Mouse (Mus musculus) midbrain, embryonic 16.5 days (tissue): ENCODE measurements at regions not wholly inside any gene's neighbourhood (a gene's known extent, or its start where the extent isn't known, plus 50 kb on each side); places are given as distances from the start of the nearest gene placed in this dataset.

Source experiments
- ATAC-seq: fragments of 200-750 bp; cut with Nextera tagmentation; 2 replicates; pipeline ENCODE4 v1.8.0; 2017; ENCODE audit warnings: moderate TSS enrichment
- H3K27ac ChIP-seq: fragments of 300-500 bp; sonication (generic); 2 replicates; pipeline ENCODE4 v1.5.1; 2014; ENCODE audit warnings: mild to moderate bottlenecking, low read length, mixed read lengths
- H3K27me3 ChIP-seq: fragments of 300-500 bp; sonication (generic); 2 replicates; pipeline ENCODE4 v1.6.1; 2014; ENCODE audit warnings: low read depth, low read length, mixed read lengths; ENCODE audit not compliant: control insufficient read depth, insufficient read depth
- H3K36me3 ChIP-seq: fragments of 300-500 bp; sonication (generic); 2 replicates; pipeline ENCODE4 v1.6.1; 2014; ENCODE audit warnings: mild to moderate bottlenecking, low read length, moderate library complexity, mixed read lengths; ENCODE audit not compliant: control insufficient read depth, insufficient read depth
- H3K4me1 ChIP-seq: fragments of 300-500 bp; sonication (generic); 2 replicates; pipeline ENCODE4 v1.6.1; 2014; ENCODE audit warnings: mild to moderate bottlenecking, low read length, mixed read lengths; ENCODE audit not compliant: control insufficient read depth, insufficient read depth
- H3K4me2 ChIP-seq: fragments of 300-500 bp; sonication (generic); 2 replicates; pipeline ENCODE4 v1.6.1; 2014; ENCODE audit warnings: mild to moderate bottlenecking, low read length, mixed read lengths
- H3K4me3 ChIP-seq: fragments of 300-500 bp; sonication (generic); 2 replicates; pipeline ENCODE4 v1.5.1; 2014; ENCODE audit warnings: low read depth, mild to moderate bottlenecking, low read length, moderate library complexity, mixed read lengths
- H3K9ac ChIP-seq: fragments of 300-500 bp; sonication (generic); 2 replicates; pipeline ENCODE4 v1.6.1; 2014; ENCODE audit warnings: low read depth, low read length, mixed read lengths
- H3K9me3 ChIP-seq: fragments of 300-500 bp; sonication (generic); replicated peaks from 2 replicates; pipeline ENCODE4 v1.6.1; 2014; ENCODE audit warnings: mild to moderate bottlenecking, low read length, mixed read lengths; ENCODE audit not compliant: control insufficient read depth, poor library complexity, severe bottlenecking
- WGBS: fragments of 180-500 bp; shearing (Covaris S2); extraction: QIAGEN DNeasy Blood & Tissue Kit; methylation state at CpG from one replicate; pipeline ENCODE4 v1.1.7; 2014; 5-methylcytosine and 5-hydroxymethylcytosine counted together

DNA sequence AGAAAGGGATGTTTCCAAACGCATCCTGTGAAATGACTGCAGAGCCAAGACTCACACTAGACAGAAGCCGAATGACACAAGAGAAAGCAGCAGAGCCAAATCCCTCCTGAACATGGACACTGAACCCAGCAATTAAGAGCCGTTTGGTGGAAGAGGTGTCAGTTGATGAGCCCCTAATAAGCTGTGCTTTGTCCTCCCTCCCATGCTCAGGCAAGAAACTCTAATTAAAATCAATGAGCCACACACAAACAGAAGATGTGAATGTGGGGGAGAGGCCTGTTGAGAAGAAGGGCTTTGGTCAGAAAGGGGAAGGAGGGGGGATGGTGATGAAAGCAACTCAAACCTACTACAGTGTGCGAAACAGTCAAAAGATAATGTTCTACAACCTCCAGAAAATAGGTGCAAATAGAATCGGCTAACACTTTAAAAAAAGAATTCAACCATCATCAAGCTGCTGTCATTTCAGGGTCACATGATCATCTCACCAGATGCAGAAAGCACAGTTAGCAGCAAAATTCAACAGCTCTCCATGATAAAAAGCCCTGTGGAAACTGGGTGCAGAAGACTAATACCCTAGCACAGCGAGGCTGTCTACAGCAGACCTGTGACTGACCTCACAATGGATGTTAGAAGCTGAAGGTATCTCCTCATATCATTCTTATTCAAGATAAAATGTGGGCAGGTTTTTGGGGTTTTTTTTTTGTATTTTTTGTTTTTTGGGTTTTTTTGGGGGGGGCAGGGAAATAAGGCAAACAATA is 153.2 kb upstream of the Gm15217 start:
- ATAC-seq: no peak
- no peaks in the 10 kb centered on the region for H3K36me3 ChIP-seq

DNA sequence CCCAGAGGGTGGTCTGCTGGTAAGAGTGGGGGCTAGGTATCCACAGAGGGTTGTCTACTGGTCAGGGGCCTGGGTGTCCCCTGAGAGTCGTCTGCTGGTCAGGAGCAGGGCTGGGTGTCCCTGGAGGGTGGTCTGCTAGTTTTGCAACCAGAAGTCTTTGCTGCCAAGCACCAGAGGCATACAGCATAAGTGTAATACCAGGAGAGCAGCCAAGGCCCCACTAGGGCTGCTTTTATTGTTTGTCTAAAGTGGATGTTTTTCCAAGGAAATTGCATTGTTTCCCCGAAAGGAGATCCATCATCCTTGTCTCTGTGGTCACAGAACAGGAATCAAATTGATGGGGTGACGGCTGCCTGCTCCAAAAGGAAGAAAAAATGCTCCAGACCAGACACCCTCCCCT is 145.2 kb upstream of the Gm15217 start:
- H3K27me3 ChIP-seq: no peaks in the 10 kb centered on the region
- H3K4me1 ChIP-seq: no peaks in the 10 kb centered on the region
- no peaks in the 10 kb centered on the region for H3K36me3 ChIP-seq
- H3K9ac ChIP-seq: no peak overlapping the region
- 64% methylated on average over 3 of the region's 3 CpGs for WGBS
- H3K27ac ChIP-seq: no peak overlapping the region
- H3K9me3 ChIP-seq: no peaks in the 10 kb centered on the region
- H3K4me3 ChIP-seq: no peak overlapping the region
- H3K4me2 ChIP-seq: no peak overlapping the region
- no peak for ATAC-seq

More for the DNA sequence above, 153.2 kb upstream of the Gm15217 start:
- 51% methylated on average over 6 of the region's 6 CpGs for WGBS
- H3K4me3 ChIP-seq: no peak overlapping the region
- H3K4me2 ChIP-seq: no peak overlapping the region
- no peaks in the 10 kb centered on the region for H3K9me3 ChIP-seq
- H3K4me1 ChIP-seq: no peaks in the 10 kb centered on the region
- no peak overlapping the region for H3K9ac ChIP-seq
- H3K27ac ChIP-seq: no peak overlapping the region
- no peaks in the 10 kb centered on the region for H3K27me3 ChIP-seq

- H3K27me3 ChIP-seq: no peaks in the 10 kb centered on the region
- 94% methylated on average over 8 of the region's 8 CpGs for WGBS
- no peaks in the 10 kb centered on the region for H3K4me1 ChIP-seq
- no peak overlapping the region for H3K4me2 ChIP-seq
- H3K27ac ChIP-seq: no peak overlapping the region
- no peaks in the 10 kb centered on the region for H3K9me3 ChIP-seq
- H3K4me3 ChIP-seq: no peak overlapping the region
- H3K36me3 ChIP-seq: no peaks in the 10 kb centered on the region
- H3K9ac ChIP-seq: no peak overlapping the region
- ATAC-seq: no peak
These were observed 144.4 kb upstream of the Gm15217 start for GRCm38 (mm10) chr14:46234835-46235234.

- Histone ChIP-seq H3K27ac (no peak overlapping the region), H3K9ac (no peak overlapping the region), H3K4me3 (no peak overlapping the region), H3K27me3 (no peaks in the 10 kb centered on the region), H3K36me3 (no peaks in the 10 kb centered on the region), H3K4me1 (no peaks in the 10 kb centered on the region), H3K4me2 (no peak overlapping the region), H3K9me3 (no peaks in the 10 kb centered on the region)
- ATAC-seq: no peak
- 84% methylated on average over 15 of the region's 15 CpGs for WGBS
These were observed 139.0 kb upstream of the Gm15217 start for GRCm38 (mm10) chr14:46240046-46240800.

GRCm38 (mm10) chr14:46240896-46241295 is 138.3 kb upstream of the Gm15217 start:
- no peaks in the 10 kb centered on the region for H3K36me3 ChIP-seq
- ATAC-seq: no peak
- H3K9me3 ChIP-seq: no peaks in the 10 kb centered on the region
- no peaks in the 10 kb centered on the region for H3K4me1 ChIP-seq
- no peak overlapping the region for H3K4me3 ChIP-seq
- H3K9ac ChIP-seq: no peak overlapping the region
- H3K27ac ChIP-seq: no peak overlapping the region
- WGBS: 91% methylated on average over 2 of the region's 2 CpGs
- H3K4me2 ChIP-seq: no peak overlapping the region
- no peaks in the 10 kb centered on the region for H3K27me3 ChIP-seq

DNA sequence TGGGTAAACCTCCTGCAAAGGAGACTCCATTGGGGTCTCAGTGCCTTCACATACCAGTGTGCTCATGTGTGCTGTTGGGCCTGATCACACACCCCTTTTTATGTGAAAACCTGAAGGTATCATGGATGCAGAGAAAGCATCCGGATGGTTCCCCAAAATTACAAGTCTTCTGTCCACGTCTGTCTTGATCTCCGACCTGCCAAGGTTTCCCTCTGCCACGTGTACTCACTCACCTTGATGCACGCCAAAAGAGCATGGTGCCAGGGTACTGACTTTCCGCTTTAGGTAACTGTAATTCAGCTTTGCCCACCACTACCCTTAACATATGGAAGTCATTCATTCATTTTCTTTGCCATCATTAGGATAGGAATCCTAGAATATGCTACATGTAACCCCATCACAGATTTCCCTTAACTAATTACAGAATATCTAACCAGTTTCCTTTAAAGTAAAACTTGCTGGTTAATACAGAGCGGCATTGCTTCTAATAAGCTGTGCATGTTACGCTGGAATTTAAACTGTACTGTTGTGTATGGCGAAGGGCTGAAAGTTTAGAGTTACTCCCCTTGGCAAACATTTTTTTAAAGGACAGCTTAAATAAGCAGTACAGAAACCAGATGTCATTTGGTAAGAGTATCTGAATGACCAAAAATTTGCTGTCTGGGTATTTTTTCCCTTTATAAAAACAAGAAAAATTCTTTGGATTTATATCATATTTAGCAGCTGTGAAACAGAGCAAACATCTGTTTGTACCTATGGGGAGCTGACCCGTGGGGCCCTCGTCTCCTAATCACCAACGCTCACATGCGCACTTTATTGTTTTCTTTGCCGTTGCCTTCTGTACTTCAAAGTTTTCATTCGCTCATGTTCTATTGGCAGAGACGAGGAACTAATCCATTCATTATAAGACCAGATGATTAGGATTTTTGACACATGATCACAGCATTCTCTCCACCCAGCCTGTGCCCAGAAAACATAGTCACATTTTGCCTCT is 131.4 kb upstream of the Gm15217 start:
- no peak overlapping the region for H3K9ac ChIP-seq
- no peaks in the 10 kb centered on the region for H3K36me3 ChIP-seq
- no peak overlapping the region for H3K27ac ChIP-seq
- 72% methylated on average over 16 of the region's 16 CpGs for WGBS
- no peaks in the 10 kb centered on the region for H3K4me1 ChIP-seq
- ATAC-seq: no peak
- no peaks in the 10 kb centered on the region for H3K27me3 ChIP-seq
- H3K4me3 ChIP-seq: no peak overlapping the region
- no peak overlapping the region for H3K4me2 ChIP-seq
- H3K9me3 ChIP-seq: no peaks in the 10 kb centered on the region

GRCm38 (mm10) chr14:46249141-46249540 is 130.1 kb upstream of the Gm15217 start:
- Histone ChIP-seq H3K27me3 (no peaks in the 10 kb centered on the region), H3K4me1 (no peaks in the 10 kb centered on the region), H3K4me2 (no peak overlapping the region), H3K36me3 (no peaks in the 10 kb centered on the region), H3K4me3 (no peak overlapping the region), H3K9me3 (no peaks in the 10 kb centered on the region), H3K9ac (no peak overlapping the region), H3K27ac (no peak overlapping the region)
- 79% methylated on average over 3 of the region's 3 CpGs for WGBS
- ATAC-seq: no peak

- H3K9ac ChIP-seq: no peak overlapping the region
- no peaks in the 10 kb centered on the region for H3K27me3 ChIP-seq
- no peaks in the 10 kb centered on the region for H3K4me1 ChIP-seq
- no peak overlapping the region for H3K4me2 ChIP-seq
- H3K9me3 ChIP-seq: no peaks in the 10 kb centered on the region
- no peak overlapping the region for H3K27ac ChIP-seq
- ATAC-seq: no peak
- 85% methylated on average over 3 of the region's 3 CpGs for WGBS
- no peak overlapping the region for H3K4me3 ChIP-seq
- no peaks in the 10 kb centered on the region for H3K36me3 ChIP-seq
These were observed 124.0 kb upstream of the Gm15217 start for GRCm38 (mm10) chr14:46255261-46255660.
